Mouse (Mus musculus) MEL (cell line): ENCODE measurements around the gene Pon2.

Experiments
- CTCF ChIP-seq, 3 experiments: IDR thresholded peaks in 2 of 3; conservative IDR thresholded peaks in 1 of 3; 2 replicates each; pipeline ENCODE4 v1.5.1; 2011 to 2012; ENCODE audit warnings: low read length in 3 of 3, low read depth in 2 of 3, mild to moderate bottlenecking in 2 of 3, improper control_type of control experiment in 1 of 3, inconsistent platforms in 1 of 3, mixed read lengths in 1 of 3, moderate library complexity in 1 of 3; ENCODE audit not compliant: control insufficient read depth in 1 of 3, insufficient read depth in 1 of 3, poor library complexity in 1 of 3, severe bottlenecking in 1 of 3
- EP300 ChIP-seq, 2 experiments: IDR thresholded peaks; 2 replicates each; pipeline ENCODE4 v1.6.1; 2011; ENCODE audit warnings: improper control_type of control experiment in 2 of 2, low read length in 2 of 2, low read depth in 1 of 2, mild to moderate bottlenecking in 1 of 2
- ETS1 ChIP-seq: IDR thresholded peaks from 2 replicates; pipeline ENCODE4 v1.6.1; 2012; ENCODE audit warnings: low read depth, mild to moderate bottlenecking, inconsistent platforms, low read length, improper control_type of control experiment, moderate library complexity
- JUND ChIP-seq: IDR thresholded peaks from 2 replicates; pipeline ENCODE4 v1.6.1; 2011; ENCODE audit warnings: low read depth, mild to moderate bottlenecking, improper control_type of control experiment, low read length
- MAX ChIP-seq: IDR thresholded peaks from 2 replicates; pipeline ENCODE4 v1.6.1; 2011; ENCODE audit warnings: low read length, improper control_type of control experiment
- MXI1 ChIP-seq: IDR thresholded peaks from 2 replicates; pipeline ENCODE4 v1.6.1; 2011; ENCODE audit warnings: mild to moderate bottlenecking, low read depth, low read length, improper control_type of control experiment
- MYC ChIP-seq: IDR thresholded peaks from 2 replicates; pipeline ENCODE4 v1.6.1; 2011; ENCODE audit warnings: low read depth, mild to moderate bottlenecking, low read length, improper control_type of control experiment, moderate library complexity
- NELFE ChIP-seq: IDR thresholded peaks from 2 replicates; pipeline ENCODE4 v1.6.1; 2011; ENCODE audit warnings: low read depth, low read length, improper control_type of control experiment
- NRF1 ChIP-seq: IDR thresholded peaks from 2 replicates; pipeline ENCODE4 v1.6.1; 2014; ENCODE audit warnings: low read depth, mild to moderate bottlenecking, inconsistent platforms, low read length, improper control_type of control experiment, moderate library complexity; ENCODE audit not compliant: poor library complexity, insufficient read depth, severe bottlenecking
- POLR2A ChIP-seq, 2 experiments: IDR thresholded peaks; 2 replicates each; pipeline ENCODE4 v1.6.1; 2011 to 2012; ENCODE audit warnings: low read length in 2 of 2, mild to moderate bottlenecking in 2 of 2, control low read depth in 1 of 2, improper control_type of control experiment in 1 of 2, low read depth in 1 of 2, moderate library complexity in 1 of 2; ENCODE audit not compliant: control insufficient read depth in 1 of 2, insufficient read depth in 1 of 2, poor library complexity in 1 of 2
- USF1 ChIP-seq: IDR thresholded peaks from 2 replicates; pipeline ENCODE4 v1.6.1; 2014; ENCODE audit warnings: low read depth, mild to moderate bottlenecking, inconsistent platforms, low read length, improper control_type of control experiment, moderate library complexity
- ZNF384 ChIP-seq: IDR thresholded peaks from 2 replicates; pipeline ENCODE4 v1.6.1; 2012; ENCODE audit warnings: low read depth, mild to moderate bottlenecking, inconsistent platforms, low read length, improper control_type of control experiment

- TF ChIP-seq JUND (no peak), NELFE (peak; percentile 48; the same call in 1 of the 2 replicates), MYC (no peak), CTCF (IDR thresholded peaks at IDR 0.05 in 2 of 3, conservative IDR thresholded peaks at IDR 0.05 in 1 of 3; ENCODE audit: control insufficient read depth in 1 of 3, insufficient read depth in 1 of 3, low read depth in 2 of 3, low read length in 3 of 3, poor library complexity in 1 of 3, severe bottlenecking in 1 of 3) (no peak), EP300 (IDR thresholded peaks at IDR 0.05; ENCODE audit: low read depth in 1 of 2, low read length in 2 of 2) (no peak), ZNF384 (no peak), MAX (no peak), USF1 (no peak), MXI1 (no peak), POLR2A (IDR thresholded peaks at IDR 0.05; ENCODE audit: control insufficient read depth in 1 of 2, insufficient read depth in 1 of 2, low read depth in 1 of 2, low read length in 2 of 2, poor library complexity in 1 of 2) (peak in 1 of 2 experiments; percentile 61; a peak in 2 of 4 replicates), NRF1 (no peak), ETS1 (no peak; the same call in 1 of the 2 replicates)
Observed at GRCm38 (mm10) chr6:5255722-5256451, 42.4 kb downstream of the Pon2 start, which contains the start of gene Pon3.
